Mouse (Mus musculus) thymus, adult 2 months (tissue): ENCODE results near the gene Gna13.

Experiments used
- CTCF ChIP-seq: fragments of 200-500 bp; IDR thresholded peaks from 2 replicates; pipeline ENCODE4 v1.5.1; 2012; ENCODE audit warnings: mild to moderate bottlenecking, control low read depth, low read length, moderate library complexity, borderline replicate concordance; ENCODE audit not compliant: control insufficient read depth, poor library complexity, insufficient read depth; ENCODE audit errors: extremely low read depth
- POLR2A ChIP-seq: fragments of 200-500 bp; IDR thresholded peaks from 2 replicates; pipeline ENCODE4 v1.6.1; 2012; ENCODE audit warnings: mild to moderate bottlenecking, low read length, control low read depth, moderate library complexity; ENCODE audit not compliant: control insufficient read depth, poor library complexity, insufficient read depth; ENCODE audit errors: extremely low read depth

- TF ChIP-seq CTCF (no peak), POLR2A (no peak)
These were observed 19.1 kb upstream of the Gna13 start for GRCm38 (mm10) chr11:109343558-109343957.
